Mouse (Mus musculus) ovary, adult 18-20 months (tissue): ENCODE data around the gene Psen2.

Source experiments
- DNase-seq: peaks from one replicate; pipeline ENCODE4 v3.0.0; 2022; ENCODE audit warnings: low spot score, mixed read lengths

The Psen2 gene

GRCm38 (mm10) chr1:180248593-180249146 is 14.6 kb downstream of the Psen2 start:
- DNase-seq: no peak

- peak; percentile 18 for DNase-seq
These were observed 15.3 kb downstream of the Psen2 start for GRCm38 (mm10) chr1:180247901-180248300.

GRCm38 (mm10) chr1:180245741-180246507 is 17.3 kb downstream of the Psen2 start:
- DNase-seq: peak; percentile 76

- no peak for DNase-seq
These were observed 31.5 kb downstream of the Psen2 start for GRCm38 (mm10) chr1:180231729-180232128.

- DNase-seq: no peak
These were observed 32.7 kb downstream of the Psen2 start for GRCm38 (mm10) chr1:180230580-180230979.

- DNase-seq: no peak
These were observed 33.3 kb downstream of the Psen2 start for GRCm38 (mm10) chr1:180229906-180230305.

- no peak for DNase-seq
These were observed 34.4 kb downstream of the Psen2 start for GRCm38 (mm10) chr1:180228854-180229253.

GRCm38 (mm10) chr1:180226766-180227165 is 36.5 kb downstream of the Psen2 start:
- no peak for DNase-seq

GRCm38 (mm10) chr1:180226221-180226713 is 37.0 kb downstream of the Psen2 start:
- DNase-seq: no peak

GRCm38 (mm10) chr1:180225500-180226220 is 37.6 kb downstream of the Psen2 start:
- peak; percentile 25 for DNase-seq

GRCm38 (mm10) chr1:180222007-180222406 is 41.2 kb downstream of the Psen2 start:
- DNase-seq: no peak

- no peak for DNase-seq
These were observed 42.3 kb downstream of the Psen2 start for GRCm38 (mm10) chr1:180220791-180221542.

GRCm38 (mm10) chr1:180216541-180217276 is 46.5 kb downstream of the Psen2 start:
- no peak for DNase-seq

- peak; percentile 55 for DNase-seq
These were observed 48.2 kb downstream of the Psen2 start for GRCm38 (mm10) chr1:180215044-180215443.

GRCm38 (mm10) chr1:180212911-180213310 is 50.3 kb downstream of the Psen2 start:
- DNase-seq: no peak

- peak; percentile 27 for DNase-seq
These were observed 52.4 kb downstream of the Psen2 start for GRCm38 (mm10) chr1:180210781-180211271.

- DNase-seq: peak; percentile 76
These were observed 53.2 kb downstream of the Psen2 start for GRCm38 (mm10) chr1:180210031-180210432.

GRCm38 (mm10) chr1:180208370-180208769 is 54.9 kb downstream of the Psen2 start:
- DNase-seq: no peak

- DNase-seq: no peak
These were observed 62.5 kb downstream of the Psen2 start for GRCm38 (mm10) chr1:180200722-180201121.

- no peak for DNase-seq
These were observed 63.6 kb downstream of the Psen2 start for GRCm38 (mm10) chr1:180199715-180200050.
